Mouse (Mus musculus): ENCODE results near the gene Card19. TPM values are rescaled to one million over a fixed set of nuclear protein-coding genes. Genes with fewer than 3 reads are reported as not detected.
A peak's percentile ranks its signal among the peaks of the same experiment; 100 is the strongest.

Gene Card19
- polyA plus RNA-seq, 1 experiment from 2014 or later = 32.0 TPM

DNA sequence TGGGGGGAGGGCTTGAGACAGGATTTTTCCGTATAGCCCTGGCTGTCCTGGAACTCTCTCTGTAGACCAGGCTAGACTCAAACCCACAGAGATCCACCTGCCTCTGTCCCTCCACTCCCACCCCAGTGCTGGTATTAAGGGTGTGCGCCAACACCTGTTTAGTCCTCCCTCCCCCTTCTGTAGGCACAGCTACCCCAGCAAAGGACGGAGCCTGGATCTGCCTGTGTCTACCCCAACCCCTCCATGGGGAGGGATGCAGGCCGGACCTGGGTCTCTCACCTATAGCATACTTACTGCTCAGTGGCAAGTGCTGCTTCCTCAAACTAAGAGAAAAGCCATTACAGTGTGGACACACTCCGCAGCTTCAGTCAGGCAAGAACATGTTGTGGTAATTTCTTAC lies 35.6 kb downstream of the Card19 start:
- no peak for ATAC-seq (ENCODE audit: low FRiP score, low read depth)
- no peak overlapping the region for H3K9ac ChIP-seq
- H3K4me2 ChIP-seq (replicated peaks) = no peak overlapping the region
- no peaks in the 10 kb centered on the region for H3K36me3 ChIP-seq
- H3K4me1 ChIP-seq = no peaks in the 10 kb centered on the region
- no peaks in the 10 kb centered on the region for H3K9me3 ChIP-seq
- H3K27ac ChIP-seq = no peak overlapping the region
- no peaks in the 10 kb centered on the region for H3K27me3 ChIP-seq (replicated peaks)
- 81% methylated on average over 5 of the region's 5 CpGs for WGBS
- no peak overlapping the region for H3K4me3 ChIP-seq

DNA sequence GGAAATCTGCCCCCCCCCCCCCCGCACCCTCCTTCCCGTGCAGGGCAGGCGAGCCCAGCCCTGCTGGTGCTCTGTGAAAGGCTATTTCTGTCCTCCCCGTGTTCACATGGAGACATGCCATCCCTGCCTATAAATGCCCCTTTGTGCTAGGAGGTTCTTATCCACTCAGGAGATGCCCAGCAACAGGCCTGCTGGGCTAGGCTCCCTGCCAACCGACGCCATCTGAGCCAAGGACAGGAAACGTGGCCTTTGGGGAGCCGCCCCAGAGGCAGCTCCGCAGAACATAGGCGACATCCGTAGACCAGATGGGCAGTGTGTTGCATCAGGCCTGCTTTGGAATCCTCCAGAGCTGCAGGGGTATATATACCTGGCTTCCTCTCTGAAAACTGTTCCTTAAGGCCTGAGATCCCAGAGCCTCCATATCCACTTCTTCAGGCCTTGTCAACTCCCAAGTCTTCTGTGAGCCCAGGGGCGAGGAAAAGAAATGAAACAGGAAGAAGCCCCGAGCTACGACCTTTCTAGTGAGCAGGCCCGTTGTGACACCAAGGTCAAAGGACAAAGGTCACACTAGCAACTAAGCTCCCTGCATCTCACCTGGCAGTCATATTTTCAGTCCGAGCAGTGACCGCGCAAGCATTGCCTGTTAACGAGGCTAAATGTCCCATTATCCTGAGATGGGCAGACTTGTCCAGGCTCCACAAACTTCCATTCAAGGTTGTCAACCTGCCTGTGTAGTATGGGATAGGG lies 36.8 kb downstream of the Card19 start:
- H3K4me1 ChIP-seq = no peaks in the 10 kb centered on the region
- no peak overlapping the region for H3K4me2 ChIP-seq (replicated peaks)
- peak; percentile 63 for ATAC-seq (ENCODE audit: low FRiP score, low read depth)
- no peak overlapping the region for H3K27ac ChIP-seq
- H3K4me3 ChIP-seq = no peak overlapping the region
- 73% methylated on average over 19 of the region's 19 CpGs for WGBS
- H3K36me3 ChIP-seq = no peaks in the 10 kb centered on the region
- H3K9ac ChIP-seq = no peak overlapping the region
- H3K27me3 ChIP-seq (replicated peaks) = no peaks in the 10 kb centered on the region
- H3K9me3 ChIP-seq = no peaks in the 10 kb centered on the region

DNA sequence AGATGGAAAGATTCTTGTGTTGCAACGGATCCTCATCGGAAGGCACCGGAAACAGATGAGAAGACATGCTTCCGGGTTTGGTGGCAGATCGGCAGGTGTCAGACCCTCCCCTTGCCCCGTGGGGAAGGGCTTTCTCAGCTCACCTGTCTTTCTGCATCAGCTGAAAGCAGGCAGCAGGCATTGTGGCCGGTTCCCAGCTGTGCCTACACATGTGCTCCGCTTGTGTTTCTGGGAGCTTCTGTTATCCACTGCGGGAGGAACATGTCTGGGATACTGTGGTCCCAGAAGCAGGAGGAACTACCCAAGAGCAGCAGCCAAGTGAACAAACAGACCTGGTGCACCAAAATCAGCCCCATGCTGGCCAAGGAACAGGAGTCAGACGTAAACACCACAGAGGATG lies 40.3 kb downstream of the Card19 start:
- Histone ChIP-seq H3K27ac (no peak overlapping the region), H3K4me1 (no peaks in the 10 kb centered on the region), H3K27me3 (replicated peaks) (no peaks in the 10 kb centered on the region), H3K9ac (no peak overlapping the region), H3K4me2 (replicated peaks) (no peak overlapping the region), H3K9me3 (no peaks in the 10 kb centered on the region), H3K36me3 (no peaks in the 10 kb centered on the region), H3K4me3 (no peak overlapping the region)
- no peak for ATAC-seq (ENCODE audit: low FRiP score, low read depth)
- 84% methylated on average over 10 of the region's 10 CpGs for WGBS

DNA sequence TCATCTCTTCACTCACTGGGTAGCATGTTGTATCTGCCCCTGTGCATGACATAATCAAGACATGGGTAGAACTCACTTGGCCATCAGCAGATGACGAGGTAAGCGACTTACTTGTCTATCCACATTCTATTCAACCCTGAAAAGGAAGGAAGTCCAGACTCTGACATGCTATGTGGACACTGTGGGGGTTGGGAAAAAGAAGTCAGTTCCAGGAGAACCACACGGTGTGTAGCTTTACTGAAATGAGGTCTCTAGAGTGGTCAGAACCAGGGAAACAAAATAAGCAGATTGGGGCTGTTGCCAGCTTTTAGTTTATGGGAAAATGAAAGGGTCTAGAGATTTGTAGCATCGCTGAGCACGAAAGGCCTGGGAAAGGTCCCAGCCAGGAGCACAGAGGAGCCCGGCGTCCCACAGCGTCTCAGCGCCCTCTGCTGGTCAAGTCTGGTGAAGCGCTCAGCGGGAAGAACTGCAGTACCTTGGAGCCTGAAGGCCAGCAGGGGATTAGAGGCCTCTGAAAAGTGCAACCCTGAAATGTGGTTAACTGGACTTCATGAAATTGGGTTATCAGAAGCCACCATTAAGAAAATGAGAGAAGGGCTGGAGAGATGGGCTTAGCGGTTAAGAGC lies 42.8 kb downstream of the Card19 start:
- Histone ChIP-seq H3K27me3 (replicated peaks) (no peaks in the 10 kb centered on the region), H3K36me3 (no peaks in the 10 kb centered on the region), H3K9ac (no peak overlapping the region), H3K27ac (no peak overlapping the region), H3K4me2 (replicated peaks) (no peak overlapping the region), H3K4me3 (no peak overlapping the region), H3K4me1 (no peaks in the 10 kb centered on the region), H3K9me3 (no peaks in the 10 kb centered on the region)
- peak; percentile 72 for ATAC-seq (ENCODE audit: low FRiP score, low read depth)
- WGBS = 12% methylated on average over 12 of the region's 12 CpGs

DNA sequence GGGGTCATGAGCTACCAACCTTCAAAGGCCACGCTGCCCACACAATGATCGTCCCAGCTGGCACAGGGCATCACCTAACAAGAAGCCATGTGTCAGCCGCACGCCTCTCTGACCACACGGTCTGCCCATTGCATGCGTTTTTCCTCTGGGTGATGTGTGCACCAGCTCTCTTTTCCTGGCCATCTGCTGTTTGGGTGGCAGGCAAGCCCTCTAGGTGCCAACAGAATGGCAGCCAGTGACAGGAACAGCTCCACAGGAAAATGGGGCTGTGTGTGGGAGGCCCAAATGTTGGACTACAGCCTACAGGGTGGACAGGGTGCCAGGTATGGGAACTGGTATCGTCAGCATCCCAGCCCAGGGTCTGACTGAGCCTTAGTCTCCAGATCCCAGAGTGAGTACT lies 43.5 kb downstream of the Card19 start:
- H3K9me3 ChIP-seq = no peaks in the 10 kb centered on the region
- H3K4me3 ChIP-seq = no peak overlapping the region
- no peak overlapping the region for H3K9ac ChIP-seq
- no peaks in the 10 kb centered on the region for H3K27me3 ChIP-seq (replicated peaks)
- H3K4me1 ChIP-seq = no peaks in the 10 kb centered on the region
- H3K36me3 ChIP-seq = no peaks in the 10 kb centered on the region
- ATAC-seq (ENCODE audit: low FRiP score, low read depth) = no peak
- WGBS = 93% methylated on average over 7 of the region's 7 CpGs
- H3K4me2 ChIP-seq (replicated peaks) = no peak overlapping the region
- H3K27ac ChIP-seq = no peak overlapping the region

DNA sequence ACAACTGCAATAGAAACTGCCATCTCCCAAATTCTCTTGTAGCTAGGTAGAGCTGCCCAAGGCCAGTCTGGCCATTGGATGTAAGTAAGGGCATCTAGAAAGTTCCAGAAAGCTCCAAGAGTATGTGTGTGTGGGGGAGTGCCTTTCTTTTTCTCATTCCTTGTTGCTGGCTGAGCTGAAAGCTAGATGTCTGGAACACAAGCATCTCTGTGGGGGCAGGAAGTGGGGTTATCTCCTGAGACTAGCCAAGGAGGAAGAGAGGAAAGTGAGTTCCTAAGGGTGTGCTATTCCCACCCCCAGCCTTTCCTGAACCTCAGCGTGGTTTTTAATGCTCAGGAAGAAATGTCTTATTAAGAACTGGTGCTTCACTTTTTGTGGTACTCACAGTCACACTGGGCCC lies 44.1 kb downstream of the Card19 start:
- Histone ChIP-seq H3K36me3 (no peaks in the 10 kb centered on the region), H3K4me1 (no peaks in the 10 kb centered on the region), H3K27ac (no peak overlapping the region), H3K9ac (no peak overlapping the region), H3K27me3 (replicated peaks) (no peaks in the 10 kb centered on the region), H3K4me3 (no peak overlapping the region), H3K4me2 (replicated peaks) (no peak overlapping the region), H3K9me3 (no peaks in the 10 kb centered on the region)
- no peak for ATAC-seq (ENCODE audit: low FRiP score, low read depth)
- 89% methylated on average over 1 of the region's 1 CpGs for WGBS

DNA sequence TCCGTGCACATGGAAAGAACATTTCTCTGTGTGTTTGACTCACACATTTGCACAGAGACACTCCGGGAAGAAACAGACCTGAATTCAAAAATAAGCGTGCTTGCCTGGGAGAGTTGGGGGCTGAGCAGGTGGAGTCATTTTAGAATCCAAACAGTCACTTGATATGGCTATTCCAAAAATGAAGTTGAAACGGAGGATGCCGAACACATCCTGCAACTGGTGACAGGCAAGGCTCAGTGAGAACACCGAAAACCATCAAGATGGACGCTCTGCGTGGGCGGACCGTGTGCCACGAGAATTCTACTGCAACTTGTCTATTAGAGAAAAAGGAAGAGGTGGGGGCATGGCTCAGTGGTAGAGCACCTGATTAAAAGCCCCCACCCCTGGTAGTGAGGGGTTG lies 45.2 kb downstream of the Card19 start:
- 91% methylated on average over 11 of the region's 11 CpGs for WGBS
- Histone ChIP-seq H3K4me3 (no peak overlapping the region), H3K27ac (no peak overlapping the region), H3K9ac (no peak overlapping the region), H3K36me3 (no peaks in the 10 kb centered on the region), H3K4me2 (replicated peaks) (no peak overlapping the region), H3K9me3 (no peaks in the 10 kb centered on the region), H3K27me3 (replicated peaks) (no peaks in the 10 kb centered on the region), H3K4me1 (no peaks in the 10 kb centered on the region)
- no peak for ATAC-seq (ENCODE audit: low FRiP score, low read depth)

DNA sequence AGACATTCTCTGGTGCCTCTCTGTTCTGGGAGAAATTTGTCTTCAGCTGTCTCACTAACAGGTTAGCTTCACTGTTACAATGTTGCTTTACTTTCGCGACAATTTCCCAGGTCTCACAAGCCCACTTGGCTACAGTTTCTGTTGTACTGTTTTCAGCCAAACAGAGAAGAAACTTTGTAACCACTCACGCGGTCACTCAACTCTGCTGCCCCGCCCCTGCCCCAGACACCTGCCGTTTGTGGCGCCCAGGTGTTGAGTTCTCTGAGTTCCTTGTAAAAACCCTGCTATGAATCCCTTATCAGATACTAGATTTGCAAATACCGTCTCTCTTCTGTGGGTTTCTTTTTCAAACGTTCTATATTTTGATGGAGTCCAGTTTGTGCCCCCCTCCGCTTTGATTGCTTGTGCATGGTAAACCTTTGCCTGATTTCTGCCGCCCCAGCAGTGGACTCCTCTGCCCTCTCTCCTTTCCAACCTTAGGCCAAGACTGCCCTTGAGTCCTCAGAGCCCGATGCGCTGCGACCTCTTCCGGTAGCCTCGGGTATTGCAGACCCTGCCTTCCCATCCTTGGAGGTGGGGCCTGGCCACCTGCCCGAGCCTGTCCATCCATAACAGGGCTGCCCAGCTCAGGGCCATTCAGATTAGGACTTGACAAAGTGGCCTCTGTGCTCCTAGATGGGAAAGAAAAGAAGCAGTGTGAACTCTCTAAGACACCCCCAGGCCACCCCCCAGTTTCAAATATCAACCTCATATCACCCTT lies 46.2 kb downstream of the Card19 start:
- 23% methylated on average over 17 of the region's 17 CpGs for WGBS
- Histone ChIP-seq H3K4me2 (replicated peaks) (no peak overlapping the region), H3K9me3 (no peaks in the 10 kb centered on the region), H3K9ac (no peak overlapping the region), H3K4me3 (no peak overlapping the region), H3K27ac (no peak overlapping the region), H3K4me1 (no peaks in the 10 kb centered on the region), H3K27me3 (replicated peaks) (no peaks in the 10 kb centered on the region), H3K36me3 (no peaks in the 10 kb centered on the region)
- peak; percentile 52 for ATAC-seq (ENCODE audit: low FRiP score, low read depth)

DNA sequence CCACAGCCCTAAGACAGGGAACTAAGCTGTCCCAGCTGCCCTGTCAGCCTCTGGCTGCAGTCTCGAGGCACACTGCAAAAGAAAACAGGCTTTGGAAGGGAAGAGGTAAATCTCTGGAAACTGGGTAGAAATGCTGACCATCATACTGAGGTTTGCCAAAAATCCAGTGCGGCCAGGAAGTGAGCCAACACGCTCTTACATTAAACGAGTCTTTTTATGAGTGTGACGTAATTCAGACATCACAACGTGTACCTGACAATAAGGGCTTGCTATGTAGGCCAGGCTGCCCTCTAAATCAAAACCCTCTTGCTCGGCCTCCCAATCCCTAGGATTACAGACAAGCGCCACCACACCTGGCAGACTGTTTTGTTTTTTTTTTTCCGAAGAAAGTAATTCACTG lies 48.8 kb downstream of the Card19 start:
- H3K9me3 ChIP-seq = no peaks in the 10 kb centered on the region
- no peak overlapping the region for H3K4me2 ChIP-seq (replicated peaks)
- H3K4me1 ChIP-seq = no peaks in the 10 kb centered on the region
- 83% methylated on average over 9 of the region's 9 CpGs for WGBS
- no peak overlapping the region for H3K27ac ChIP-seq
- H3K4me3 ChIP-seq = no peak overlapping the region
- no peaks in the 10 kb centered on the region for H3K36me3 ChIP-seq
- H3K9ac ChIP-seq = no peak overlapping the region
- no peaks in the 10 kb centered on the region for H3K27me3 ChIP-seq (replicated peaks)
- no peak for ATAC-seq (ENCODE audit: low FRiP score, low read depth)

DNA sequence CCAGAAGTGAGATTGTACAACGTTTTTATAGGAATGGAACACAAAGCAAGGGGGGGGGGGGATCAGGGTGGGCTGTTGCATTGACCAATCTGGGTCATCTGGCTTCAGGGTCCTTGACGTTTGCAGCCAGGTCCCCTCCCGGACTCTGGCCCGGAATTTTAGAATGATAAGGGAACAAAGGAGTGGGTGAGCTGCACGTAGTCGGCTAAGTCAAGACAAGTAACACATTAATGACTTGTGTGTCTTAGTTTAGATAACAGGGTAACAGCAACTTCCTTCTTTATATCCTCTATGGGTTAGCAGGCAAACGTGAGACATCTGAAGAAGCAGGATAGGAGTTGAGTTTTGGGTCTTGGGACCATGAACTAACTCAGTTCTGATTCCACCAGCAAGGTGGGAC lies 52.2 kb downstream of the Card19 start:
- ATAC-seq (ENCODE audit: low FRiP score, low read depth) = no peak
- WGBS = 82% methylated on average over 7 of the region's 7 CpGs

DNA sequence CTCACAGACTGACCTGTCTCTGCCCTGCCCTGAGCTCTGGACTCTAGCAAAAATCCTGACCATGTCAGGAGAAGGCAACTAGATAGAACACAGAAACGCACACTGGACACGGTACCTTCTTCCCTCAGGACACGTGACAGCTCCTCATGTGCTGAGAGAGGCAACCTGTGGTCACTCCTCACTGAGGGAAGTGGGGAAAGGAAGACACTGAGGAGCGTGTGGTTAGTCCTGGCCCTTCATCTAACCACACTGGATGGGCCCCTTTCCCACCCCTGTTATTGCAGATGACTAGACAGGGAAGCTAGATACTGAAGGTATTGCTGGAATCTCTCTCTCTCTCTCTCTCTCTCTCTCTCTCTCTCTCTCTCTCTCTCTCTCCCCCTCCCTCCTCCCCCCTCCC lies 53.1 kb downstream of the Card19 start:
- no peak overlapping the region for H3K27ac ChIP-seq
- no peaks in the 10 kb centered on the region for H3K27me3 ChIP-seq (replicated peaks)
- no peak for ATAC-seq (ENCODE audit: low FRiP score, low read depth)
- WGBS = 73% methylated on average over 4 of the region's 4 CpGs
- no peak overlapping the region for H3K4me3 ChIP-seq
- H3K9ac ChIP-seq = no peak overlapping the region
- no peaks in the 10 kb centered on the region for H3K9me3 ChIP-seq
- H3K36me3 ChIP-seq = no peaks in the 10 kb centered on the region
- no peaks in the 10 kb centered on the region for H3K4me1 ChIP-seq
- no peak overlapping the region for H3K4me2 ChIP-seq (replicated peaks)

More for the DNA sequence above, 52.2 kb downstream of the Card19 start:
- Histone ChIP-seq H3K27me3 (replicated peaks) (no peaks in the 10 kb centered on the region), H3K27ac (no peak overlapping the region), H3K36me3 (no peaks in the 10 kb centered on the region), H3K4me3 (no peak overlapping the region), H3K4me1 (no peaks in the 10 kb centered on the region), H3K9ac (no peak overlapping the region), H3K9me3 (no peaks in the 10 kb centered on the region), H3K4me2 (replicated peaks) (no peak overlapping the region)

DNA sequence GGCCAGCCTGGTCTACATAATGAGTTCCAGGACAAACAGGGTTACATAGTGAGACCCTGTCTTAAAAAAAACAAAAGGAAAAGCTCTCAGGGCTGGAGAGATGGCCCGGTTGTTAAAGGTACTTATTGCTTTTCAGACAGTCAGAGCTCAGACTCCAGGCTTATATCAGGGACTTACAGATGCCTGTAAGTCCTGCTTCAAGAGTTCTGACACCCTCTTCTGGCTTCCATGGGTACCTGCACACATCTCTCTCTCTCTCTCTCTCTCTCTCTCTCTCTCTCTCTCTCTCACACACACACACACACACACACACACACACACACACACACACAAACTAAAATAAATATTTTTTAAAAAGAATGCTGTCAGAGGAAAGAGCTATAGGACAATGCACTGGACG lies 54.6 kb downstream of the Card19 start:
- ATAC-seq (ENCODE audit: low FRiP score, low read depth) = no peak
- no peak overlapping the region for H3K9ac ChIP-seq
- no peaks in the 10 kb centered on the region for H3K4me1 ChIP-seq
- no peak overlapping the region for H3K4me3 ChIP-seq
- no peaks in the 10 kb centered on the region for H3K36me3 ChIP-seq
- no peak overlapping the region for H3K27ac ChIP-seq
- H3K4me2 ChIP-seq (replicated peaks) = no peak overlapping the region
- H3K9me3 ChIP-seq = peaks cover 4% of the 10 kb centered on the region; the same call in 1 of the 2 replicates
- 58% methylated on average over 2 of the region's 2 CpGs for WGBS
- no peaks in the 10 kb centered on the region for H3K27me3 ChIP-seq (replicated peaks)
